23 mouse cellular contexts compared by ENCODE assay signal in genomic region chr7:44688890-44689289, GRCm38 (mm10). TPM values are rescaled to one million over a fixed set of nuclear protein-coding genes. Genes with fewer than 3 reads are reported as not detected.
DNase-seq lines count a peak whose midpoint lies in the region; ATAC-seq and TF ChIP-seq lines count a peak whose summit lies in the region.
"Had no signal": no experiment of that assay in that cellular context is flagged by ENCODE, and none has a peak within 500 bp of the region (broad histone marks: within the 10 kb centered on the region; RNA-seq: fewer than 3 reads in every experiment).

No protein-coding gene starts in this region.

- no peak overlapping the region for H3K9ac ChIP-seq in heart, postnatal 0 days (replicated peaks; ENCODE audit: low read depth, low read length)
- no peak overlapping the region for H3K9ac ChIP-seq in liver, postnatal 0 days (replicated peaks)
- no peak overlapping the region for H3K9ac ChIP-seq in forebrain, embryonic 12.5 days
- H3K9ac ChIP-seq: embryonic facial prominence, embryonic 12.5 days; hindbrain, embryonic 14.5 days; limb, embryonic 13.5 days had no signal

- no peak overlapping the region for H3K27ac ChIP-seq in heart, postnatal 0 days (ENCODE audit: low read depth)
- no peak overlapping the region for H3K27ac ChIP-seq in liver, postnatal 0 days (ENCODE audit: low read depth)
- no peak overlapping the region for H3K27ac ChIP-seq in embryonic fibroblast, embryonic 13.5 days (ENCODE audit: insufficient read depth, low read length)
- no peak overlapping the region for H3K27ac ChIP-seq in forebrain, embryonic 12.5 days
- H3K27ac ChIP-seq: embryonic facial prominence, embryonic 12.5 days; hindbrain, embryonic 14.5 days; limb, embryonic 13.5 days had no signal

- no peaks in the 10 kb centered on the region for H3K4me1 ChIP-seq in heart, postnatal 0 days (ENCODE audit: control insufficient read depth, insufficient read depth)
- H3K4me1 ChIP-seq in liver, postnatal 0 days (ENCODE audit: insufficient read depth), result no peaks in the 10 kb centered on the region
- H3K4me1 ChIP-seq in embryonic fibroblast, embryonic 13.5 days (ENCODE audit: control insufficient read depth, insufficient read depth, low read length), result no peaks in the 10 kb centered on the region
- peaks cover 7% of the 10 kb centered on the region; the same call in 1 of the 2 replicates for H3K4me1 ChIP-seq in forebrain, embryonic 12.5 days
- H3K4me1 ChIP-seq: embryonic facial prominence, embryonic 12.5 days; limb, embryonic 13.5 days had no signal

- TF ChIP-seq POLR2A in embryonic fibroblast, embryonic 13.5 days (IDR thresholded peaks at IDR 0.05; ENCODE audit: low read depth, low read length), result no peak

- peak; percentile 15; the same call in 1 of the 2 replicates for TF ChIP-seq CTCF in heart, postnatal 0 days (IDR thresholded peaks at IDR 0.05; ENCODE audit: low read depth)
- TF ChIP-seq CTCF in liver, postnatal 0 days (IDR thresholded peaks at IDR 0.05; ENCODE audit: low read depth), result peak; percentile 41; the same call in 1 of the 2 replicates
- TF ChIP-seq CTCF in embryonic fibroblast, embryonic 13.5 days (IDR thresholded peaks at IDR 0.05; ENCODE audit: borderline replicate concordance, insufficient read depth, low read length), result peak; percentile 21; the same call in 1 of the 2 replicates

- WGBS in heart, postnatal 0 days, result 67% methylated on average over 3 of the region's 3 CpGs
- 59% methylated on average over 3 of the region's 3 CpGs for WGBS in liver, postnatal 0 days (ENCODE audit: insufficient replicate concordance)
- 68% methylated on average over 3 of the region's 3 CpGs for WGBS in forebrain, embryonic 12.5 days

- TF ChIP-seq EP300 in heart, postnatal 0 days (IDR thresholded peaks at IDR 0.05; ENCODE audit: low read depth), result no peak
- no peak for TF ChIP-seq EP300 in liver, postnatal 0 days (IDR thresholded peaks at IDR 0.05; ENCODE audit: low read depth)

- H3K36me3 ChIP-seq in heart, postnatal 0 days (replicated peaks; ENCODE audit: control insufficient read depth, insufficient read depth, low read length), result no peaks in the 10 kb centered on the region
- H3K36me3 ChIP-seq in liver, postnatal 0 days (replicated peaks; ENCODE audit: insufficient read depth, low read length), result no peaks in the 10 kb centered on the region
- no peaks in the 10 kb centered on the region for H3K36me3 ChIP-seq in forebrain, embryonic 12.5 days (replicated peaks)
- H3K36me3 ChIP-seq: embryonic facial prominence, embryonic 12.5 days; limb, embryonic 13.5 days had no signal

- no peak for DNase-seq in heart, postnatal 0 days (ENCODE audit: low spot score)
- DNase-seq in heart, adult 18-20 months, result no peak
- no peak for DNase-seq in liver, postnatal 0 days
- DNase-seq in liver (no peak), ES-CJ7 (ENCODE audit: low read depth, low spot score) (peak; percentile 60)
- DNase-seq in ovary, postnatal 14 days (ENCODE audit: low spot score), result no peak
- DNase-seq: kidney, adult 8-10 months; lung, postnatal 36 days; right cerebral cortex, adult 18-20 months; thymus, adult 2 months had no signal

- H3K4me3 ChIP-seq in heart, postnatal 0 days (ENCODE audit: low read depth, low read length), result no peak overlapping the region
- H3K4me3 ChIP-seq in liver, postnatal 0 days (ENCODE audit: low read depth, low read length), result no peak overlapping the region
- no peak overlapping the region for H3K4me3 ChIP-seq in embryonic fibroblast, embryonic 13.5 days (ENCODE audit: insufficient read depth, low read length)
- H3K4me3 ChIP-seq in forebrain, embryonic 12.5 days (replicated peaks), result no peak overlapping the region
- H3K4me3 ChIP-seq: embryonic facial prominence, embryonic 12.5 days; limb, embryonic 13.5 days; myocyte had no signal

- H3K4me2 ChIP-seq in heart, postnatal 0 days (ENCODE audit: low read depth, low read length), result no peak overlapping the region
- no peak overlapping the region for H3K4me2 ChIP-seq in liver, postnatal 0 days (ENCODE audit: low read depth, low read length)
- no peak overlapping the region for H3K4me2 ChIP-seq in forebrain, embryonic 12.5 days
- H3K4me2 ChIP-seq: embryonic facial prominence, embryonic 12.5 days; hindbrain, embryonic 14.5 days; limb, embryonic 13.5 days; midbrain, embryonic 11.5 days had no signal

- no peaks in the 10 kb centered on the region for H3K9me3 ChIP-seq in heart, postnatal 0 days (replicated peaks; ENCODE audit: control insufficient read depth, low read length)
- no peaks in the 10 kb centered on the region for H3K9me3 ChIP-seq in liver, postnatal 0 days (ENCODE audit: low read length)
- no peaks in the 10 kb centered on the region for H3K9me3 ChIP-seq in forebrain, embryonic 12.5 days
- H3K9me3 ChIP-seq: embryonic facial prominence, embryonic 12.5 days; limb, embryonic 13.5 days had no signal

- H3K27me3 ChIP-seq in heart, postnatal 0 days (ENCODE audit: control insufficient read depth, insufficient read depth, low read length), result no peaks in the 10 kb centered on the region
- H3K27me3 ChIP-seq in liver, postnatal 0 days (ENCODE audit: insufficient read depth, low read length), result no peaks in the 10 kb centered on the region
- H3K27me3 ChIP-seq in forebrain, embryonic 12.5 days, result no peaks in the 10 kb centered on the region
- H3K27me3 ChIP-seq: limb, embryonic 13.5 days had no signal

- ATAC-seq in heart, postnatal 0 days (ENCODE audit: insufficient read depth, low read depth), result no peak
- ATAC-seq in liver, postnatal 0 days, result no peak
- no peak for ATAC-seq in forebrain, embryonic 12.5 days (ENCODE audit: low FRiP score)

RNA-seq across cellular contexts. Expression of gene Myh14, which starts 18.2 kb away (rescaled TPM):
- 2.9 TPM in 2 replicates for total RNA-seq in heart, postnatal 0 days (2014; rRNA removed; ENCODE audit: low replicate concordance)
- polyA plus RNA-seq in heart, postnatal 0 days (2015; fragmentation: Nextera tagmentation; extraction: Ambion mirVana), result 0.89 and 1.4 TPM in 2 replicates
- 10 to 100 TPM; 86.9 to 95.7 TPM for total RNA-seq in heart, adult 18-20 months (2021)
- polyA plus RNA-seq in liver, postnatal 0 days (2015; fragmentation: Nextera tagmentation; extraction: Ambion mirVana), result 1.5 and 2.1 TPM in 2 replicates
- polyA plus RNA-seq in embryonic fibroblast, embryonic 13.5 days (2011; ENCODE audit: insufficient read length, low read depth, missing spikeins), result not detected in 2 replicates
- polyA plus RNA-seq in forebrain, embryonic 12.5 days (2016; fragmentation: Nextera tagmentation; extraction: Ambion mirVana), result 2.1 and 2.3 TPM in 2 replicates
- total RNA-seq: common myeloid progenitor, adult 5-6 weeks; neutrophil, adult 5-6 weeks had no signal

RNA-seq across cellular contexts. Expression of gene Izumo2, which starts 19.7 kb away (rescaled TPM):
- not detected in 2 replicates for total RNA-seq in heart, postnatal 0 days (2014; rRNA removed; ENCODE audit: low replicate concordance)
- not detected in 2 replicates for polyA plus RNA-seq in heart, postnatal 0 days (2015; fragmentation: Nextera tagmentation; extraction: Ambion mirVana)
- total RNA-seq in heart, adult 18-20 months (2021), result not detected
- polyA plus RNA-seq in liver, postnatal 0 days (2015; fragmentation: Nextera tagmentation; extraction: Ambion mirVana), result not detected in 2 replicates
- not detected in 2 replicates for polyA plus RNA-seq in embryonic fibroblast, embryonic 13.5 days (2011; ENCODE audit: insufficient read length, low read depth, missing spikeins)
- polyA plus RNA-seq in forebrain, embryonic 12.5 days (2016; fragmentation: Nextera tagmentation; extraction: Ambion mirVana), result not detected in 2 replicates
- total RNA-seq: adrenal gland, postnatal 4 days; common myeloid progenitor, adult 5-6 weeks; left cerebral cortex, adult 18-20 months; neutrophil, adult 5-6 weeks had no signal
- polyA plus RNA-seq: embryonic facial prominence, embryonic 12.5 days; heart, embryonic 14.5 days; hindbrain, embryonic 14.5 days; large intestine, adult 2 months; limb, embryonic 13.5 days; midbrain, embryonic 11.5 days; myocyte; thymus, adult 2 months had no signal

RNA-seq across cellular contexts. Expression of gene Vrk3, which starts 59.3 kb away (rescaled TPM):
- 25.7 and 31.7 TPM in 2 replicates for total RNA-seq in heart, postnatal 0 days (2014; rRNA removed; ENCODE audit: low replicate concordance)
- 28.7 and 32.9 TPM in 2 replicates for polyA plus RNA-seq in heart, postnatal 0 days (2015; fragmentation: Nextera tagmentation; extraction: Ambion mirVana)
- total RNA-seq in heart, adult 18-20 months (2021), result 10 to 100 TPM; 23.9 to 30.9 TPM
- polyA plus RNA-seq in liver, postnatal 0 days (2015; fragmentation: Nextera tagmentation; extraction: Ambion mirVana), result 19.1 and 19.3 TPM in 2 replicates
- 26.3 and 27.4 TPM in 2 replicates for polyA plus RNA-seq in embryonic fibroblast, embryonic 13.5 days (2011; ENCODE audit: insufficient read length, low read depth, missing spikeins)
- 39.1 and 42.0 TPM in 2 replicates for polyA plus RNA-seq in forebrain, embryonic 12.5 days (2016; fragmentation: Nextera tagmentation; extraction: Ambion mirVana)
